In the genomic region with DNA sequence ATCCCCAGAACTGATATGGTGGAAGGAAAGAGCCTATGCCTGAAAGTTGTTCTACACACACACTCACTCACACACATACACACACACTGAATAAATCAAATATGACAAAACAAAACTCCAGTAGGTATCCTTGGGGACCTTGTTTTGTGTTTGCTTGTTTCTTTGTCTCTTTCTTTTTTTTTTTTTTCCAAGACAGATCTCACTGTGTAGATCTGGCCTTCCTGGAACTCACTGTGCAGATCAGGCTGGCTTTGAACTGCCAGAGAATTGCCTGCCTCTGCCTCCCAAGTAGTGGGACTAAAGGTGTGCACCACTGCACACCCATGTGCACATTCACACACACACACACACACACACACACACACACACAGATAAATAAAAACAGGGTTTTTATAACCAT, we compare ENCODE assay signal across 26 mouse cellular contexts.
"Had no signal": no experiment of that assay in that cellular context is flagged by ENCODE, and none has a peak within 500 bp of the region (broad histone marks: within the 10 kb centered on the region; RNA-seq: fewer than 3 reads in every experiment).

No protein-coding gene starts in this region.

- H3K27ac ChIP-seq: embryonic facial prominence, embryonic 10.5 days; embryonic facial prominence, embryonic 12.5 days; embryonic facial prominence, embryonic 13.5 days; embryonic facial prominence, embryonic 15.5 days; forebrain, embryonic 10.5 days; forebrain, embryonic 12.5 days; forebrain, embryonic 13.5 days; forebrain, embryonic 15.5 days; gastrocnemius, adult 2 months; heart, adult 2 months; heart, embryonic 10.5 days had no signal

- H3K27me3 ChIP-seq: embryonic facial prominence, embryonic 12.5 days; embryonic facial prominence, embryonic 13.5 days; embryonic facial prominence, embryonic 15.5 days; forebrain, embryonic 12.5 days; forebrain, embryonic 13.5 days; forebrain, embryonic 15.5 days had no signal

- H3K4me1 ChIP-seq: forebrain, embryonic 15.5 days had no signal

- H3K4me2 ChIP-seq: embryonic facial prominence, embryonic 12.5 days; embryonic facial prominence, embryonic 13.5 days; embryonic facial prominence, embryonic 15.5 days; forebrain, embryonic 12.5 days; forebrain, embryonic 13.5 days; forebrain, embryonic 15.5 days; heart, embryonic 11.5 days had no signal

- H3K9me3 ChIP-seq: embryonic facial prominence, embryonic 10.5 days; embryonic facial prominence, embryonic 12.5 days; embryonic facial prominence, embryonic 13.5 days; embryonic facial prominence, embryonic 15.5 days; forebrain, embryonic 10.5 days; forebrain, embryonic 12.5 days; forebrain, embryonic 13.5 days; forebrain, embryonic 15.5 days; heart, embryonic 10.5 days had no signal

- H3K4me3 ChIP-seq: embryonic facial prominence, embryonic 10.5 days; embryonic facial prominence, embryonic 12.5 days; embryonic facial prominence, embryonic 13.5 days; embryonic facial prominence, embryonic 15.5 days; erythroblast, embryonic 14.5 days; forebrain, embryonic 10.5 days; forebrain, embryonic 12.5 days; forebrain, embryonic 13.5 days; forebrain, embryonic 15.5 days; gastrocnemius, adult 2 months; heart, adult 2 months; heart, embryonic 10.5 days had no signal

- H3K9ac ChIP-seq: embryonic facial prominence, embryonic 12.5 days; embryonic facial prominence, embryonic 13.5 days; embryonic facial prominence, embryonic 15.5 days; forebrain, embryonic 12.5 days; forebrain, embryonic 13.5 days; forebrain, embryonic 15.5 days; forebrain, postnatal 0 days had no signal

- DNase-seq: cerebellum, adult 9-10 months; cerebellum, adult 9-11 months; cerebellum, postnatal 10 days; cerebellum, postnatal 14 days; cerebellum, postnatal 25 days; cerebellum, postnatal 36 days; embryo, embryonic 11 days; forebrain, postnatal 0 days; gastrocnemius, adult 2 months; gastrocnemius, postnatal 10 days; gastrocnemius, postnatal 14 days; gastrocnemius, postnatal 25 days; gastrocnemius, postnatal 36 days; heart, adult 2 months had no signal

- ATAC-seq: forebrain, embryonic 13.5 days; forebrain, embryonic 14.5 days; forebrain, embryonic 15.5 days; forebrain, postnatal 0 days had no signal

- H3K36me3 ChIP-seq: embryonic facial prominence, embryonic 10.5 days; embryonic facial prominence, embryonic 12.5 days; embryonic facial prominence, embryonic 13.5 days; embryonic facial prominence, embryonic 15.5 days; forebrain, embryonic 10.5 days; forebrain, embryonic 12.5 days; forebrain, embryonic 15.5 days; heart, embryonic 10.5 days had no signal
